Comparison of ENCODE assay signal across 29 mouse cellular contexts in the genomic region with DNA sequence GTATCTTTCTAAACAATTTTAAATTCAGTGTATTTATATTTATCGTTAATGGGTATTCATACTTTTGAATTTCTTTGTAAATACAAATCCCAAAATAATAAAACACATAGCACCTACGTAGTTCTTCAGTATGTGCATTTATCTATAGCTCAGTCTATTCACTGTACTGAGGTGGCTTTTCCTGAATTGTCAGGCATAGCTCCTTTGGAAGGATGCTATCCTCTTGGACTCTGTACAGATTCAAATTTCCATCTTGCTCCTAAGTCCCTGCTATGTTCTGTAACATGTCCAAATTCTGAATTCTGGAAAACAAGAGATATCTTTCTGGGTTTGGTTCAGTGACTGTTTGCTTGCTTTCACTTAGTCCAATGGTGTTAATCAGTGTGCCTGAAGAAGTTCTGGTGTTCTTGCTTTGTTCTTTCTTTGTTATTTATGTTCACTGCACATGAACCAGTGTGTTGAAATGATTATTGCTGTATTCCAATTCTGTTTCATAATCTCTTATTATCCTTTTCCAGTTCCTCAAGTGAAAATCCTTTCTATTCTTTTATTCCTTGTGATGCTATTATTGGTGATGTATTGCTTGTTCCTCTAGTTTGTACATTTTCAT.
DNase-seq lines count a peak whose midpoint lies in the region; ATAC-seq lines count a peak whose summit lies in the region.
"Had no signal": no experiment of that assay in that cellular context is flagged by ENCODE, and none has a peak within 500 bp of the region (broad histone marks: within the 10 kb centered on the region; RNA-seq: fewer than 3 reads in every experiment).

No protein-coding gene starts in this region.

- no peaks in the 10 kb centered on the region for H3K4me1 ChIP-seq in lung, embryonic 15.5 days
- H3K4me1 ChIP-seq in limb, embryonic 12.5 days (replicated peaks) = 0 out of 2 replicates have a peak, but pooled peaks cover 7% of the 10 kb centered on the region
- H3K4me1 ChIP-seq: embryonic facial prominence, embryonic 15.5 days; forebrain, embryonic 10.5 days; forebrain, embryonic 12.5 days had no signal

- H3K27ac ChIP-seq in lung, embryonic 15.5 days = no peak overlapping the region
- peak overlapping the region; percentile 35; the same call in 1 of the 2 replicates for H3K27ac ChIP-seq in limb, embryonic 12.5 days
- H3K27ac ChIP-seq: embryonic facial prominence, embryonic 13.5 days; embryonic facial prominence, embryonic 15.5 days; forebrain, embryonic 10.5 days; forebrain, embryonic 12.5 days had no signal

- DNase-seq in frontal cortex, postnatal 36 days (ENCODE audit: low spot score in 2 of 2) = no peak
- no peak for DNase-seq in lung, postnatal 25 days (ENCODE audit: low spot score)
- DNase-seq in brain, adult 2 months (ENCODE audit: low read depth, low spot score) = peak; percentile 39
- DNase-seq in spleen, postnatal 4 days (ENCODE audit: low spot score in 2 of 2) = no peak
- DNase-seq in right cerebral cortex, postnatal 36 days (ENCODE audit: low spot score in 2 of 2) = no peak
- DNase-seq: adrenal gland, adult 8-10 months; adrenal gland, postnatal 14 days; adrenal gland, postnatal 36 days; B cell, adult 2 months; cerebellum, adult 11 months; cerebellum, adult 18-20 months; cerebellum, adult 8-10 months; cerebellum, adult 9-11 months; cerebellum, postnatal 36 days; embryo, embryonic 11 days had no signal

- peak; percentile 95 for ATAC-seq in frontal cortex, adult (ENCODE audit: low TSS enrichment)
- ATAC-seq in lung, embryonic 15.5 days (ENCODE audit: borderline replicate concordance, extremely low read depth, low FRiP score, low TSS enrichment) = peak; percentile 52; the same call in 1 of the 2 replicates
- ATAC-seq in limb, embryonic 12.5 days (ENCODE audit: insufficient number of reproducible peaks, insufficient read depth, low FRiP score, low TSS enrichment, low read depth) = no peak
- ATAC-seq: activated CD4-positive, CD25-positive, alpha-beta regulatory T cell, adult 4 months; CD4-positive, CD25-positive, alpha-beta regulatory T cell, adult 4 months; forebrain, embryonic 14.5 days; Patski had no signal

- no peaks in the 10 kb centered on the region for H3K36me3 ChIP-seq in lung, embryonic 15.5 days
- H3K36me3 ChIP-seq in limb, embryonic 12.5 days = no peaks in the 10 kb centered on the region
- H3K36me3 ChIP-seq: embryonic facial prominence, embryonic 13.5 days; embryonic facial prominence, embryonic 15.5 days; forebrain, embryonic 10.5 days; forebrain, embryonic 12.5 days; G1E had no signal

- no peak overlapping the region for H3K9ac ChIP-seq in lung, embryonic 15.5 days
- no peak overlapping the region for H3K9ac ChIP-seq in limb, embryonic 12.5 days (replicated peaks)
- H3K9ac ChIP-seq: embryonic facial prominence, embryonic 13.5 days; embryonic facial prominence, embryonic 15.5 days; forebrain, embryonic 12.5 days had no signal

- WGBS in lung, embryonic 15.5 days = 77% methylated on average over 2 of the region's 2 CpGs
- WGBS in limb, embryonic 12.5 days = 69% methylated on average over 2 of the region's 2 CpGs

- H3K9me3 ChIP-seq in lung, embryonic 15.5 days = no peaks in the 10 kb centered on the region
- H3K9me3 ChIP-seq in limb, embryonic 12.5 days = no peaks in the 10 kb centered on the region
- H3K9me3 ChIP-seq: embryonic facial prominence, embryonic 13.5 days; embryonic facial prominence, embryonic 15.5 days; forebrain, embryonic 10.5 days; forebrain, embryonic 12.5 days had no signal

- no peak overlapping the region for H3K4me2 ChIP-seq in lung, embryonic 15.5 days
- H3K4me2 ChIP-seq in limb, embryonic 12.5 days = no peak overlapping the region
- H3K4me2 ChIP-seq: embryonic facial prominence, embryonic 13.5 days; embryonic facial prominence, embryonic 15.5 days; forebrain, embryonic 12.5 days had no signal

- H3K4me3 ChIP-seq in lung, embryonic 15.5 days = no peak overlapping the region
- H3K4me3 ChIP-seq in limb, embryonic 12.5 days (replicated peaks) = no peak overlapping the region
- H3K4me3 ChIP-seq: embryonic facial prominence, embryonic 13.5 days; embryonic facial prominence, embryonic 15.5 days; erythroblast, embryonic 14.5 days; forebrain, embryonic 10.5 days; forebrain, embryonic 12.5 days had no signal

- no peaks in the 10 kb centered on the region for H3K27me3 ChIP-seq in lung, embryonic 15.5 days
- H3K27me3 ChIP-seq in limb, embryonic 12.5 days = no peaks in the 10 kb centered on the region
- H3K27me3 ChIP-seq: CH12.LX; embryonic facial prominence, embryonic 13.5 days; embryonic facial prominence, embryonic 15.5 days had no signal
